Mouse (Mus musculus) c-Kit-positive CD71-positive TER-119-positive erythroid progenitor cells, embryonic 14.5 days (primary cell): ENCODE data around the gene Oprm1.

Source experiments
- DNase-seq: peaks from one replicate; pipeline ENCODE4 v3.0.0-alpha.2; 2013; ENCODE audit warnings: low spot score

Oprm1 gene

GRCm38 (mm10) chr10:6895796-6896195 lies 137.5 kb downstream of the Oprm1 start:
- DNase-seq = no peak

- no peak for DNase-seq
Measured at GRCm38 (mm10) chr10:6896659-6897303, 138.5 kb downstream of the Oprm1 start.

- no peak for DNase-seq
Measured at GRCm38 (mm10) chr10:6900126-6900525, 141.8 kb downstream of the Oprm1 start.

- DNase-seq = no peak
Measured at GRCm38 (mm10) chr10:6901819-6902393, 143.6 kb downstream of the Oprm1 start.

GRCm38 (mm10) chr10:6909763-6910162 lies 151.5 kb downstream of the Oprm1 start:
- no peak for DNase-seq

- no peak for DNase-seq
Measured at GRCm38 (mm10) chr10:6915991-6916390, 157.7 kb downstream of the Oprm1 start.

- DNase-seq = no peak
Measured at GRCm38 (mm10) chr10:6916545-6917257, 158.4 kb downstream of the Oprm1 start.

GRCm38 (mm10) chr10:6926724-6927123 lies 168.4 kb downstream of the Oprm1 start:
- DNase-seq = no peak

- no peak for DNase-seq
Measured at GRCm38 (mm10) chr10:6927600-6928223, 169.4 kb downstream of the Oprm1 start.

GRCm38 (mm10) chr10:6928905-6929304 lies 170.6 kb downstream of the Oprm1 start:
- no peak for DNase-seq

- DNase-seq = no peak
Measured at GRCm38 (mm10) chr10:6930398-6930797, 172.1 kb downstream of the Oprm1 start.

- DNase-seq = no peak
Measured at GRCm38 (mm10) chr10:6930889-6931288, 172.6 kb downstream of the Oprm1 start.

- DNase-seq = no peak
Measured at GRCm38 (mm10) chr10:6934776-6935175, 176.5 kb downstream of the Oprm1 start.

- DNase-seq = no peak
Measured at GRCm38 (mm10) chr10:6936671-6937425, 178.5 kb downstream of the Oprm1 start.

- no peak for DNase-seq
Measured at GRCm38 (mm10) chr10:6953115-6953514, 194.8 kb downstream of the Oprm1 start.

- DNase-seq = no peak
Measured at GRCm38 (mm10) chr10:6954533-6954932, 196.2 kb downstream of the Oprm1 start.

- no peak for DNase-seq
Measured at GRCm38 (mm10) chr10:6956357-6956756, 198.1 kb downstream of the Oprm1 start.

GRCm38 (mm10) chr10:6958791-6959190 lies 200.5 kb downstream of the Oprm1 start:
- DNase-seq = no peak

- DNase-seq = no peak
Measured at GRCm38 (mm10) chr10:6967588-6968242, 209.4 kb downstream of the Oprm1 start.

- no peak for DNase-seq
Measured at GRCm38 (mm10) chr10:6968334-6968733, 210.0 kb downstream of the Oprm1 start.

- no peak for DNase-seq
Measured at GRCm38 (mm10) chr10:6977843-6978242, 219.5 kb downstream of the Oprm1 start.

- DNase-seq = no peak
Measured at GRCm38 (mm10) chr10:6978733-6979132, 220.4 kb downstream of the Oprm1 start.
